Mouse (Mus musculus) liver, postnatal 0 days (tissue): ENCODE measurements at regions not wholly inside any gene's neighbourhood (a gene's known extent, or its start where the extent isn't known, plus 50 kb on each side); places are given as distances from the start of the nearest gene placed in this dataset.

Experiments
- CTCF ChIP-seq: sonication (generic); IDR thresholded peaks from 2 replicates; pipeline ENCODE4 v1.5.1; 2016; ENCODE audit warnings: antibody characterized with exemption, low read depth
- EP300 ChIP-seq: IDR thresholded peaks from 2 replicates; pipeline ENCODE4 v1.6.1; 2016; ENCODE audit warnings: antibody characterized with exemption, low read depth, mild to moderate bottlenecking

DNA sequence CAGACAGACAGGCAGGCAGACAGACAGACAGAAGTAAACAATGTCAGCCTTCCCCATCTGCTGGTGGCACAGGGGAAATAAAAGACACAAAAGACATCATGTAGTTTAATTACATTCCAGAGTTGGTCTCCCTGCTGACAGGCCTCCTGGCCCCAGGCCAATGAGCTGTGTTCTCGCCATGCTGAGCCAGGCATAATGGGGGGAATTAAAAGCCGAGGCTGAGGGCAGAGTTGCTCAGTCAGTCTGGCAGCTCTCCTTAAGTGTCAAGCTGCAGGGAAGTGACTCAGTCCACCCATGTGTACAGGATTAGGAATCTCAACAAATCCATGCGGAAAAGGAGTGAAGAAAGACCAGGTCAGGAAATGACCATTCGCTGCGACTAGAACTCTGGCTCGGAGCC is 214.5 kb upstream of the Castor2 start:
- TF ChIP-seq CTCF, result no peak
- TF ChIP-seq EP300, result no peak
